Mouse (Mus musculus) midbrain, embryonic 16.5 days (tissue): Measurements from ENCODE around the gene Olfr455. TPM values are rescaled to one million over a fixed set of nuclear protein-coding genes. Genes with fewer than 3 reads are reported as not detected.

Experiments used
- ATAC-seq: fragments of 200-750 bp; cut with Nextera tagmentation; 2 replicates; pipeline ENCODE4 v1.8.0; 2017; ENCODE audit warnings: moderate TSS enrichment
- H3K27ac ChIP-seq: fragments of 300-500 bp; sonication (generic); 2 replicates; pipeline ENCODE4 v1.5.1; 2014; ENCODE audit warnings: mild to moderate bottlenecking, low read length, mixed read lengths
- H3K27me3 ChIP-seq: fragments of 300-500 bp; sonication (generic); 2 replicates; pipeline ENCODE4 v1.6.1; 2014; ENCODE audit warnings: low read depth, low read length, mixed read lengths; ENCODE audit not compliant: control insufficient read depth, insufficient read depth
- H3K36me3 ChIP-seq: fragments of 300-500 bp; sonication (generic); 2 replicates; pipeline ENCODE4 v1.6.1; 2014; ENCODE audit warnings: mild to moderate bottlenecking, low read length, moderate library complexity, mixed read lengths; ENCODE audit not compliant: control insufficient read depth, insufficient read depth
- H3K4me1 ChIP-seq: fragments of 300-500 bp; sonication (generic); 2 replicates; pipeline ENCODE4 v1.6.1; 2014; ENCODE audit warnings: mild to moderate bottlenecking, low read length, mixed read lengths; ENCODE audit not compliant: control insufficient read depth, insufficient read depth
- H3K4me2 ChIP-seq: fragments of 300-500 bp; sonication (generic); 2 replicates; pipeline ENCODE4 v1.6.1; 2014; ENCODE audit warnings: mild to moderate bottlenecking, low read length, mixed read lengths
- H3K4me3 ChIP-seq: fragments of 300-500 bp; sonication (generic); 2 replicates; pipeline ENCODE4 v1.5.1; 2014; ENCODE audit warnings: low read depth, mild to moderate bottlenecking, low read length, moderate library complexity, mixed read lengths
- H3K9ac ChIP-seq: fragments of 300-500 bp; sonication (generic); 2 replicates; pipeline ENCODE4 v1.6.1; 2014; ENCODE audit warnings: low read depth, low read length, mixed read lengths
- H3K9me3 ChIP-seq: fragments of 300-500 bp; sonication (generic); replicated peaks from 2 replicates; pipeline ENCODE4 v1.6.1; 2014; ENCODE audit warnings: mild to moderate bottlenecking, low read length, mixed read lengths; ENCODE audit not compliant: control insufficient read depth, poor library complexity, severe bottlenecking
- WGBS: fragments of 180-500 bp; shearing (Covaris S2); extraction: QIAGEN DNeasy Blood & Tissue Kit; methylation state at CpG from one replicate; pipeline ENCODE4 v1.1.7; 2014; 5-methylcytosine and 5-hydroxymethylcytosine counted together
- polyA plus RNA-seq: library from polyadenylated mRNA; unstranded; fragments of >200 nt; fragmentation: Nextera tagmentation; extraction: Ambion mirVana; gene quantifications from 2 replicates; pipeline ENCODE4 v1.2.1, GENCODE M21; 2015

The Olfr455 gene
- polyA plus RNA-seq, 1 experiment from 2014 or later: not detected

DNA sequence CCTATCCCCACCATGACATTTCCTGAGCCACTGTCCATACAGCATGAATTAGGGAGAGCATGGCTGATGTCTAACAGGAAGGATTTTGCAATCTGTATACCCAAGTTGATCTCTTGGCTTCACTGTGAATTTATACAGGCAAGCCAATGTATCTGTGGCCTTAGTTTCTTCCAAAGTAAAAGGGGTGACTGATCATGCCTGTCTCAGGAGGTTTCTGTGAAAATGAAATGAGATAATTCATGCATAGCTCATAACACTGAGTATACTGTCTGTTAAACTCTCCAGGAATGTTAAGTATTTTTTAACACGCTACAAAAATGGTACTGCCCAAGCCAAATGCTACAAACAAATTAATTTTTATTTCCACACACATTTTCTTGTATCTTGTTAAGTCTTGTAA is 33.9 kb downstream of the Olfr455 start:
- no peak overlapping the region for H3K27ac ChIP-seq
- no peak overlapping the region for H3K9ac ChIP-seq
- H3K4me1 ChIP-seq: no peaks in the 10 kb centered on the region
- no peaks in the 10 kb centered on the region for H3K27me3 ChIP-seq
- 78% methylated on average over 1 of the region's 1 CpGs for WGBS
- no peaks in the 10 kb centered on the region for H3K36me3 ChIP-seq
- no peak overlapping the region for H3K4me3 ChIP-seq
- H3K4me2 ChIP-seq: no peak overlapping the region
- no peaks in the 10 kb centered on the region for H3K9me3 ChIP-seq
- no peak for ATAC-seq

GRCm38 (mm10) chr6:42509311-42509710 is 38.1 kb downstream of the Olfr455 start:
- Histone ChIP-seq H3K27me3 (no peaks in the 10 kb centered on the region), H3K9me3 (no peaks in the 10 kb centered on the region), H3K27ac (no peak overlapping the region), H3K36me3 (no peaks in the 10 kb centered on the region), H3K4me2 (no peak overlapping the region), H3K9ac (no peak overlapping the region), H3K4me1 (no peaks in the 10 kb centered on the region), H3K4me3 (no peak overlapping the region)
- no peak for ATAC-seq

DNA sequence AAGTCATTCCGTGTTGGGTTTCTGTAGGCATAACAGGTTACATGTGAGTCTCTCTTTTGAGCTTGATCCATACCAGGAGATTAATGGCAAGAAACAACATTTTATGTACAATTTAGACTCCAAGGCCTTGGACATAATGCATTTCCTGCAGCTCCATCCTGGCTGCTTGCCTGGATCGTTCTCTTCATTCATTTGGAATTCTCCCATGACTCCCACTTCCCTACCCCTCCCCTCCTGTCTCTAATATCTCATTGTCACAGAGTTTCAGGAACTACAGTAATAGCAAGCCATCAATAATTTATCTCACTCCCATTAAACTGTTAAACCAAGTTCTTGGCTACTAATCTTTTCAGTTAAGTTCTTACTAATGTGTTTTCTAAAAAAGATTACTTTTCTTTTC is 43.9 kb downstream of the Olfr455 start:
- H3K36me3 ChIP-seq: no peaks in the 10 kb centered on the region
- no peak overlapping the region for H3K4me2 ChIP-seq
- H3K4me3 ChIP-seq: no peak overlapping the region
- no peaks in the 10 kb centered on the region for H3K4me1 ChIP-seq
- no peaks in the 10 kb centered on the region for H3K9me3 ChIP-seq
- ATAC-seq: no peak
- no peak overlapping the region for H3K9ac ChIP-seq
- H3K27me3 ChIP-seq: no peaks in the 10 kb centered on the region
- WGBS: 90% methylated on average over 2 of the region's 2 CpGs
- H3K27ac ChIP-seq: no peak overlapping the region

- H3K4me1 ChIP-seq: no peaks in the 10 kb centered on the region
- H3K4me2 ChIP-seq: no peak overlapping the region
- no peak overlapping the region for H3K27ac ChIP-seq
- 78% methylated on average over 1 of the region's 1 CpGs for WGBS
- H3K27me3 ChIP-seq: no peaks in the 10 kb centered on the region
- H3K9ac ChIP-seq: no peak overlapping the region
- H3K4me3 ChIP-seq: no peak overlapping the region
- no peak for ATAC-seq
- H3K36me3 ChIP-seq: no peaks in the 10 kb centered on the region
- H3K9me3 ChIP-seq: no peaks in the 10 kb centered on the region
Measured at GRCm38 (mm10) chr6:42489731-42490130, 57.7 kb downstream of the Olfr455 start.

- Histone ChIP-seq H3K27ac (no peak within 1 kb of the TSS), H3K36me3 (no peaks in the 10 kb centered on the region), H3K9me3 (no peaks in the 10 kb centered on the region), H3K4me1 (no peaks in the 10 kb centered on the region), H3K27me3 (no peaks in the 10 kb centered on the region), H3K4me3 (no peak within 1 kb of the TSS), H3K9ac (no peak within 1 kb of the TSS), H3K4me2 (no peak within 1 kb of the TSS)
- no peak for ATAC-seq
- 83% methylated on average over 1 of the region's 1 CpGs for WGBS
Measured at GRCm38 (mm10) chr6:42487114-42487513, 60.3 kb downstream of the Olfr455 start, which contains the start of gene Olfr456. TSS of gene Olfr456 (minus strand) at chr6:42487214.

Other genes starting within 250 kb of the Olfr455 start
- gene Fam131b, start 222.9 kb downstream of the Olfr455 start, polyA plus RNA-seq: 7.8 and 8.4 TPM in 2 replicates
- 55.1 and 56.5 TPM in 2 replicates for gene Zyx, start 198.0 kb downstream of the Olfr455 start, polyA plus RNA-seq
- gene Epha1, start 174.3 kb downstream of the Olfr455 start, polyA plus RNA-seq: 0.47 and 0.94 TPM in 2 replicates
- not detected in 2 replicates for gene Tas2r143, start 147.3 kb downstream of the Olfr455 start, polyA plus RNA-seq
- not detected in 2 replicates for gene Tas2r135, start 142.2 kb downstream of the Olfr455 start, polyA plus RNA-seq
- gene Tas2r126, start 113.1 kb downstream of the Olfr455 start, polyA plus RNA-seq: not detected in 2 replicates
- not detected in 2 replicates for gene Olfr458, start 82.4 kb downstream of the Olfr455 start, polyA plus RNA-seq
- gene Olfr457, start 71.3 kb downstream of the Olfr455 start, polyA plus RNA-seq: not detected in 2 replicates
- not detected in 2 replicates for gene Olfr456, start 60.4 kb downstream of the Olfr455 start, polyA plus RNA-seq
- not detected in 2 replicates for gene Tcaf3, start 50.1 kb upstream of the Olfr455 start, polyA plus RNA-seq
- gene Tcaf2, start 97.7 kb upstream of the Olfr455 start, polyA plus RNA-seq: 1.8 and 2.2 TPM in 2 replicates
- 233 and 247 TPM in 2 replicates for gene Tcaf1, start 162.5 kb upstream of the Olfr455 start, polyA plus RNA-seq
- not detected in 2 replicates for gene Olfr453, start 191.8 kb upstream of the Olfr455 start, polyA plus RNA-seq
- gene Olfr38, start 208.8 kb upstream of the Olfr455 start, polyA plus RNA-seq: not detected in 2 replicates
- not detected in 2 replicates for gene Olfr452, start 237.5 kb upstream of the Olfr455 start, polyA plus RNA-seq